Mouse (Mus musculus) hindbrain, embryonic 13.5 days (tissue): ENCODE measurements around the gene Dnajc1. TPM values are rescaled to one million over a fixed set of nuclear protein-coding genes. Genes with fewer than 3 reads are reported as not detected.

Source experiments
- ATAC-seq: fragments of 200-750 bp; cut with Nextera tagmentation; 2 replicates; pipeline ENCODE4 v1.8.0; 2017; ENCODE audit warnings: moderate TSS enrichment; ENCODE audit not compliant: low FRiP score
- H3K27ac ChIP-seq: fragments of 300-500 bp; sonication (generic); 2 replicates; pipeline ENCODE4 v1.5.1; 2015; ENCODE audit warnings: inconsistent platforms, mild to moderate bottlenecking, moderate library complexity
- H3K27me3 ChIP-seq: fragments of 300-500 bp; sonication (generic); 2 replicates; pipeline ENCODE4 v1.6.1; 2015; ENCODE audit warnings: mild to moderate bottlenecking, inconsistent platforms
- H3K36me3 ChIP-seq: fragments of 300-500 bp; sonication (generic); 2 replicates; pipeline ENCODE4 v1.6.1; 2015; ENCODE audit warnings: mild to moderate bottlenecking, inconsistent platforms
- H3K4me1 ChIP-seq: fragments of 300-500 bp; sonication (generic); replicated peaks from 2 replicates; pipeline ENCODE4 v1.6.1; 2015; ENCODE audit warnings: inconsistent platforms
- H3K4me2 ChIP-seq: fragments of 300-500 bp; sonication (generic); 2 replicates; pipeline ENCODE4 v1.6.1; 2015; ENCODE audit warnings: inconsistent platforms, mild to moderate bottlenecking, moderate library complexity
- H3K4me3 ChIP-seq: fragments of 300-500 bp; sonication (generic); 2 replicates; pipeline ENCODE4 v1.5.1; 2015; ENCODE audit warnings: mild to moderate bottlenecking, inconsistent platforms
- H3K9ac ChIP-seq: fragments of 300-500 bp; sonication (generic); 2 replicates; pipeline ENCODE4 v1.6.1; 2015; ENCODE audit warnings: mild to moderate bottlenecking, inconsistent platforms
- H3K9me3 ChIP-seq: fragments of 300-500 bp; sonication (generic); 2 replicates; pipeline ENCODE4 v1.6.1; 2016; ENCODE audit warnings: inconsistent platforms
- WGBS: fragments of 180-500 bp; shearing (Covaris S2); methylation state at CpG from one replicate; pipeline ENCODE4 v1.1.7; 2015; 5-methylcytosine and 5-hydroxymethylcytosine counted together
- polyA plus RNA-seq: library from polyadenylated mRNA; unstranded; fragments of >200 nt; fragmentation: Nextera tagmentation; extraction: Ambion mirVana; gene quantifications from 2 replicates; pipeline ENCODE4 v1.2.1, GENCODE M21; 2015

The Dnajc1 gene
- polyA plus RNA-seq, 1 experiment from 2014 or later, result 22.3 TPM

DNA sequence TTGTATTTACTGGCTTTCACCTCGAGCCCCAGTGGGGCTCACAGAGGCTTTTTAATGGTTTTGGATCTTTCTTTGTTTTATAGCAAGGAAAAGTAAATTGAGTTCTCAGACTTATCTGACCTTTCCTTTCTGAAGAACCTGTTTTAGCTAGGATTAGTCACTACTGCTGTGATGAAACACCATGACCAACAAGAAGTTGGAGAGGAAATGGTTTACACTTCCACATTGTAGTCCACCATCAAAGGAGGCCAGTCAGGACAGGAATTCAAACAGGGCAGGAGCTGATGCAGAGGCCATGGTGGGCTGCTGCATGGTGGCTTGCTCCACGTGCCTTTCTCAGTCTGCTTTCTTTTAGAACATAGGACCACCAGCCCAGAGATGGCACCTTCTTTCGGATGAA lies 216.4 kb downstream of the Dnajc1 start:
- no peak overlapping the region for H3K9ac ChIP-seq
- H3K27me3 ChIP-seq, result no peaks in the 10 kb centered on the region
- H3K4me2 ChIP-seq, result no peak overlapping the region
- no peaks in the 10 kb centered on the region for H3K9me3 ChIP-seq
- no peak overlapping the region for H3K27ac ChIP-seq
- ATAC-seq, result no peak
- peaks cover 25% of the 10 kb centered on the region for H3K36me3 ChIP-seq
- H3K4me1 ChIP-seq, result no peaks in the 10 kb centered on the region
- WGBS, result 93% methylated on average over 3 of the region's 3 CpGs
- no peak overlapping the region for H3K4me3 ChIP-seq

GRCm38 (mm10) chr2:18175234-18175633 lies 217.4 kb downstream of the Dnajc1 start:
- 31% methylated on average over 1 of the region's 1 CpGs for WGBS
- Histone ChIP-seq H3K27ac (no peak overlapping the region), H3K9ac (no peak overlapping the region), H3K36me3 (peaks cover 21% of the 10 kb centered on the region), H3K27me3 (no peaks in the 10 kb centered on the region), H3K4me1 (no peaks in the 10 kb centered on the region), H3K4me2 (no peak overlapping the region), H3K4me3 (no peak overlapping the region), H3K9me3 (no peaks in the 10 kb centered on the region)
- ATAC-seq, result no peak

DNA sequence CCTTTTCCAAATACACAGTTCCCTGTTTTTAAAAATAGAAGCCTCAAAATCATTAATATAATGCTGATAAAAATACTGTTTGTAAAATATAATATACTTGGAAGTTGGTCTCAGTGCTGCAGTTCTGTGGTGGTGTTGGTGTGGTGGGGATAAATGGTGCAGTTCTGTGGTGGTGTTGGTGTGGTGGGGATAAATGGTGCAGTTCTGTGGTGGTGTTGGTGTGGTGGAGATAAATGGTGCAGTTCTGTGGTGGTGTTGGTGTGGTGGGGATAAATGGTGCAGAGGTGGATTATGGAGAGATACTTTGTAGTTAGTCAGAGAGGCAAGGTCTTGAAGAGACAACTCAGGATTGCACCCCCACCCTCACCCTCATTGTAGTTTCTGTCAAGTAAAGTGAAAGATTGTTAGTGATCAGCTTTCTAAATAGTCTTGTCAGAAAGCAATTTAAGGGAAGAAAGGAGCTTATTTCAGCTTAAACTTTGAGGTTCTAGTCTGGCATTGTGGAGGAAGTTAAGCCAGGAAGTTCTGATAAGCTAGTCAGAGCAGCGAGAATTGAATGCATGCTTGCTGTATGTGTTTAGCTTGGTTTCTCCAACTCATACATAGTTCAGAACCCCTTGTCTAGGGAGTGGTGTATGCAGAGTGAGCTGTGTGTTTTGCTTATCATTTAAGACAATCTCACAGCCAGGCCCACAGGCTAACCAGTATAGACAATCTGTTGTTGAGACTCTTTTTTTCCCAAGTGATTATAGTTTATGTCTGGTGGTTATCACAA lies 223.3 kb downstream of the Dnajc1 start:
- WGBS, result 81% methylated on average over 1 of the region's 1 CpGs
- H3K36me3 ChIP-seq, result peaks cover 5% of the 10 kb centered on the region; the same call in 1 of the 2 replicates
- H3K27ac ChIP-seq, result no peak overlapping the region
- no peaks in the 10 kb centered on the region for H3K9me3 ChIP-seq
- H3K4me2 ChIP-seq, result no peak overlapping the region
- H3K4me1 ChIP-seq, result no peaks in the 10 kb centered on the region
- no peak overlapping the region for H3K4me3 ChIP-seq
- no peaks in the 10 kb centered on the region for H3K27me3 ChIP-seq
- no peak overlapping the region for H3K9ac ChIP-seq
- ATAC-seq, result no peak

- Histone ChIP-seq H3K4me2 (no peak overlapping the region), H3K27me3 (no peaks in the 10 kb centered on the region), H3K9me3 (no peaks in the 10 kb centered on the region), H3K4me3 (no peak overlapping the region), H3K9ac (no peak overlapping the region), H3K4me1 (no peaks in the 10 kb centered on the region), H3K36me3 (peaks cover 18% of the 10 kb centered on the region), H3K27ac (no peak overlapping the region)
- no peak for ATAC-seq
- 78% methylated on average over 2 of the region's 2 CpGs for WGBS
These were observed 227.1 kb downstream of the Dnajc1 start for GRCm38 (mm10) chr2:18165511-18165910.

- Histone ChIP-seq H3K4me3 (no peak overlapping the region), H3K9ac (no peak overlapping the region), H3K4me1 (no peaks in the 10 kb centered on the region), H3K9me3 (no peaks in the 10 kb centered on the region), H3K27me3 (no peaks in the 10 kb centered on the region), H3K36me3 (peaks cover 20% of the 10 kb centered on the region), H3K27ac (no peak overlapping the region), H3K4me2 (no peak overlapping the region)
- ATAC-seq, result no peak
- WGBS, result 88% methylated on average over 5 of the region's 5 CpGs
These were observed 231.6 kb downstream of the Dnajc1 start for GRCm38 (mm10) chr2:18160992-18161391.

- ATAC-seq, result no peak
- peaks cover 32% of the 10 kb centered on the region for H3K36me3 ChIP-seq
- no peak overlapping the region for H3K9ac ChIP-seq
- H3K27me3 ChIP-seq, result no peaks in the 10 kb centered on the region
- H3K4me2 ChIP-seq, result no peak overlapping the region
- no peaks in the 10 kb centered on the region for H3K9me3 ChIP-seq
- no peaks in the 10 kb centered on the region for H3K4me1 ChIP-seq
- no peak overlapping the region for H3K27ac ChIP-seq
- 89% methylated on average over 3 of the region's 3 CpGs for WGBS
- no peak overlapping the region for H3K4me3 ChIP-seq
These were observed 233.2 kb downstream of the Dnajc1 start for GRCm38 (mm10) chr2:18159426-18159825.

- Histone ChIP-seq H3K36me3 (peaks cover 38% of the 10 kb centered on the region), H3K9me3 (no peaks in the 10 kb centered on the region), H3K4me3 (no peak overlapping the region), H3K27me3 (no peaks in the 10 kb centered on the region), H3K9ac (no peak overlapping the region), H3K27ac (no peak overlapping the region), H3K4me2 (no peak overlapping the region), H3K4me1 (no peaks in the 10 kb centered on the region)
- no peak for ATAC-seq
- 93% methylated on average over 3 of the region's 3 CpGs for WGBS
These were observed 236.5 kb downstream of the Dnajc1 start for GRCm38 (mm10) chr2:18156131-18156530.
